Mouse (Mus musculus): ENCODE data around the gene Ube2h.

GRCm38 (mm10) chr6:30224693-30225092 is 79.6 kb downstream of the Ube2h start:
- TF ChIP-seq CTCF (IDR thresholded peaks at IDR 0.05; ENCODE audit: control insufficient read depth, insufficient read depth, insufficient replicate concordance, low read depth, low read length): no peak
- no peak for TF ChIP-seq POLR2A (IDR thresholded peaks at IDR 0.05; ENCODE audit: control insufficient read depth, low read depth, low read length)
